Mouse (Mus musculus) liver, embryonic 14.5 days (tissue): ENCODE data around the gene Acvr1b.

Experiments
- CTCF ChIP-seq: IDR thresholded peaks from 2 replicates; pipeline ENCODE4 v1.5.1; 2016; ENCODE audit warnings: antibody characterized with exemption, low read depth, control low read depth
- EP300 ChIP-seq: IDR thresholded peaks from 2 replicates; pipeline ENCODE4 v1.6.1; 2016; ENCODE audit warnings: antibody characterized with exemption, low read depth

DNA sequence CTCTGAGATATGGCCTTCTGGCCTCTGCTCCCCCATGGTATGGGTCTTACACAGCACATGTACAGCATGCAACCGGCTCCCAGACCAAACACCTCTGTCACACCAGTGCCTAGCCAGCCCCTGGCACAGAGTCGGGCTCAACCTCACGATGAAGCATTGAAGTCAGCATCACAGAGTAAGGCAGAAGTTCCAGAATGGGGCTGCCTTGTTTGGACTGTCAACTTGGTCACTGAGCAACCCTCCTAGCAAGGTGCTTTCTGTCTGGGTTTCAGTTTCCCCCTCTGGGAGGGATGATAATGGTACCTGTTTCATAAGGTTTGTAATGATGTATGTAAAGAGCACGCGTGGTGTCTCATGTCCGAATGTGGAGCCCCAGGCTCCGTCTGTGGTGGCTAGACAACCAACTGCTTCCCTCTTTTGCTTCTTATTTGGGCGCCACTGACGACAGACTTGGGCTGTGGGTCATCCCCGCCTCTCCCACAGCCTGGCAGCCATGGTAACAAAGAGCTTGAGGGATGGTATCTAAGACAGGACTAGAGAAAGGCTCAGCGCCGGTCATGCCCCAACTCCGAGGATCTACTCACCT lies 49.1 kb downstream of the Acvr1b start:
- TF ChIP-seq CTCF (no peak), EP300 (no peak)
